Mouse (Mus musculus) midbrain, postnatal 0 days (tissue): Measurements from ENCODE around the gene Tbc1d16. TPM values are rescaled to one million over a fixed set of nuclear protein-coding genes. Genes with fewer than 3 reads are reported as not detected.

Experiments
- ATAC-seq: fragments of 200-750 bp; cut with Nextera tagmentation; 2 replicates; pipeline ENCODE4 v1.8.0; 2017; ENCODE audit warnings: moderate number of reproducible peaks, mild to moderate bottlenecking, moderate TSS enrichment, moderate library complexity; ENCODE audit not compliant: low FRiP score
- DNase-seq: peaks from one replicate; pipeline ENCODE4 v3.0.0-alpha.2; 2015; ENCODE audit warnings: low spot score
- H3K27ac ChIP-seq: fragments of 300-500 bp; sonication (generic); 2 replicates; pipeline ENCODE4 v1.5.1; 2014; ENCODE audit warnings: low read depth, mild to moderate bottlenecking, low read length, mixed read lengths
- H3K27me3 ChIP-seq: fragments of 300-500 bp; sonication (generic); 2 replicates; pipeline ENCODE4 v1.6.1; 2014; ENCODE audit warnings: low read length, control low read depth, mixed read lengths; ENCODE audit not compliant: insufficient read depth
- H3K36me3 ChIP-seq: fragments of 300-500 bp; sonication (generic); 2 replicates; pipeline ENCODE4 v1.6.1; 2014; ENCODE audit warnings: low read length, control low read depth, mixed read lengths; ENCODE audit not compliant: insufficient read depth
- H3K4me1 ChIP-seq: fragments of 300-500 bp; sonication (generic); 2 replicates; pipeline ENCODE4 v1.6.1; 2014; ENCODE audit warnings: mild to moderate bottlenecking, control low read depth, antibody characterized with exemption, low read length, mixed read lengths; ENCODE audit not compliant: insufficient read depth
- H3K4me2 ChIP-seq: fragments of 300-500 bp; sonication (generic); 2 replicates; pipeline ENCODE4 v1.6.1; 2014; ENCODE audit warnings: low read depth, mild to moderate bottlenecking, low read length, mixed read lengths; ENCODE audit not compliant: poor library complexity, severe bottlenecking
- H3K4me3 ChIP-seq: fragments of 300-500 bp; sonication (generic); 2 replicates; pipeline ENCODE4 v1.5.1; 2014; ENCODE audit warnings: low read depth, mild to moderate bottlenecking, low read length, moderate library complexity
- H3K9ac ChIP-seq: fragments of 300-500 bp; sonication (generic); replicated peaks from 2 replicates; pipeline ENCODE4 v1.6.1; 2014; ENCODE audit warnings: mild to moderate bottlenecking, low read length, moderate library complexity, mixed read lengths; ENCODE audit not compliant: poor library complexity, severe bottlenecking
- H3K9me3 ChIP-seq: fragments of 300-500 bp; sonication (generic); 2 replicates; pipeline ENCODE4 v1.6.1; 2016; ENCODE audit warnings: low read length, control low read depth
- CTCF ChIP-seq: IDR thresholded peaks from 2 replicates; pipeline ENCODE4 v1.5.1; 2016; ENCODE audit warnings: antibody characterized with exemption, mild to moderate bottlenecking
- WGBS: fragments of 180-500 bp; shearing (Covaris S2); extraction: QIAGEN DNeasy Blood & Tissue Kit; methylation state at CpG from one replicate; pipeline ENCODE4 v1.1.7; 2014; 5-methylcytosine and 5-hydroxymethylcytosine counted together
- polyA plus RNA-seq: library from polyadenylated mRNA; unstranded; fragments of >200 nt; fragmentation: Nextera tagmentation; extraction: Ambion mirVana; gene quantifications from 2 replicates; pipeline ENCODE4 v1.2.1, GENCODE M21; 2015
- total RNA-seq: library from RNA; depleted of rRNA; stranded (reverse); fragments of >200 nt; gene quantifications from 2 replicates; pipeline ENCODE4 v1.2.3, GENCODE M21; 2014

The Tbc1d16 gene
- total and polyA plus RNA-seq, 2 experiments from 2014 or later = 43.5 to 152 TPM

- Histone ChIP-seq H3K27me3 (no peaks in the 10 kb centered on the region), H3K4me2 (no peak overlapping the region), H3K4me3 (no peak overlapping the region), H3K9ac (no peak overlapping the region), H3K4me1 (no peaks in the 10 kb centered on the region), H3K27ac (no peak overlapping the region), H3K36me3 (no peaks in the 10 kb centered on the region), H3K9me3 (no peaks in the 10 kb centered on the region)
- TF ChIP-seq CTCF = no peak
- ATAC-seq (no peak), DNase-seq (no peak)
- 89% methylated on average over 7 of the region's 7 CpGs for WGBS
Measured at GRCm38 (mm10) chr11:119164375-119164774, 63.9 kb downstream of the Tbc1d16 start.

- DNase-seq (no peak), ATAC-seq (no peak)
- Histone ChIP-seq H3K9ac (no peak overlapping the region), H3K27me3 (no peaks in the 10 kb centered on the region), H3K4me1 (no peaks in the 10 kb centered on the region), H3K27ac (no peak overlapping the region), H3K4me3 (no peak overlapping the region), H3K4me2 (no peak overlapping the region), H3K9me3 (no peaks in the 10 kb centered on the region), H3K36me3 (no peaks in the 10 kb centered on the region)
- 89% methylated on average over 7 of the region's 7 CpGs for WGBS
- no peak for TF ChIP-seq CTCF
Measured at GRCm38 (mm10) chr11:119163734-119163992, 64.6 kb downstream of the Tbc1d16 start.

- Histone ChIP-seq H3K27ac (no peak overlapping the region), H3K9me3 (no peaks in the 10 kb centered on the region), H3K4me2 (no peak overlapping the region), H3K4me3 (no peak overlapping the region), H3K4me1 (no peaks in the 10 kb centered on the region), H3K36me3 (no peaks in the 10 kb centered on the region), H3K27me3 (no peaks in the 10 kb centered on the region), H3K9ac (no peak overlapping the region)
- no peak for TF ChIP-seq CTCF
- WGBS = 79% methylated on average over 22 of the region's 22 CpGs
- ATAC-seq = no peak
- DNase-seq = no peak
Measured at GRCm38 (mm10) chr11:119162959-119163733, 65.2 kb downstream of the Tbc1d16 start.

DNA sequence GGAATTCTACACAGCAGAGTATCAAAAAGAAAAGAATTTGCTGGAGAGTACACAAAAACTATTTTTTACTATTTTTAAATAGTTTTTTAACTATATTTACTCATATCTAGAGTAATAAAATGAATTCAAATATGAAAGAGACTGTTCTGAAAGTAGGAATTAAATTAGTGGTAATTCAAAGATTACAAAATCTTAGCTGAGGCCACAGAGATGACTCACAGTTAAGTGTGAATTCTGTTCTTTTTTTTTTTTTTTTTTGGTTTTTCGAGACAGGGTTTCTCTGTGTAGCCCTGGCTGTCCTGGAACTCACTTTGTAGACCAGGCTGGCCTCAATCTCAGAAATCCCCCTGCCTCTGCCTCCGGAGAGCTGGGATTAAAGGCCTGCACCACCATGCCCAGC, 66.6 kb downstream of the Tbc1d16 start:
- no peaks in the 10 kb centered on the region for H3K9me3 ChIP-seq
- 89% methylated on average over 2 of the region's 2 CpGs for WGBS
- no peak overlapping the region for H3K4me2 ChIP-seq
- no peak overlapping the region for H3K4me3 ChIP-seq
- DNase-seq (no peak), ATAC-seq (no peak)
- H3K27ac ChIP-seq = no peak overlapping the region
- no peaks in the 10 kb centered on the region for H3K27me3 ChIP-seq
- no peaks in the 10 kb centered on the region for H3K36me3 ChIP-seq
- H3K4me1 ChIP-seq = peaks cover 9% of the 10 kb centered on the region; the same call in 1 of the 2 replicates
- no peak overlapping the region for H3K9ac ChIP-seq
- no peak for TF ChIP-seq CTCF

GRCm38 (mm10) chr11:119160050-119160449, 68.2 kb downstream of the Tbc1d16 start:
- H3K9me3 ChIP-seq = no peaks in the 10 kb centered on the region
- H3K27ac ChIP-seq = no peak overlapping the region
- no peak for TF ChIP-seq CTCF
- 0 out of 2 replicates have a peak, but pooled peaks cover 5% of the 10 kb centered on the region for H3K36me3 ChIP-seq
- no peak overlapping the region for H3K9ac ChIP-seq
- no peak overlapping the region for H3K4me3 ChIP-seq
- no peaks in the 10 kb centered on the region for H3K27me3 ChIP-seq
- H3K4me1 ChIP-seq = peaks cover 12% of the 10 kb centered on the region; the same call in 1 of the 2 replicates
- H3K4me2 ChIP-seq = no peak overlapping the region
- WGBS = 91% methylated on average over 5 of the region's 5 CpGs
- DNase-seq (no peak), ATAC-seq (no peak)

DNA sequence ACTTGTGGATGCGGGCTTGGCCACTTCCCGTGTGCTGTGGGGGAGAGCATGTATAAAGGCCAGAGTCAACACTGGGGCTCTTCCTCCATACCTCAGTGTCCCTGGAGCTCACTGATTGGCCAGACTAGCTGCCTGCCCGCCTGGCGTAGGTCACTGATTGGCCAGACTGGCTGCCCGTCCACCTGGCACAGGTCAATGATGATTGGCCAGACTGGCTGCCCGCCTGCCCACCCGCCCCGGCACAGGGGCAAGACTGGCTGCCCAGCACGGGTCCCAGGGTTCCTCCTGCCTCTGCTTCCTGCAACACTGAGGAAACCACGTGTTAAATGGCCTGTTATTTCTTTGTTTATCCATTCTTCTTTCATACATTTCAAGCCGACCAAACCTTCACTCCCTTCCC, 68.8 kb downstream of the Tbc1d16 start:
- DNase-seq (no peak), ATAC-seq (no peak)
- H3K27me3 ChIP-seq = no peaks in the 10 kb centered on the region
- WGBS = 51% methylated on average over 11 of the region's 11 CpGs
- H3K9ac ChIP-seq = no peak overlapping the region
- no peaks in the 10 kb centered on the region for H3K9me3 ChIP-seq
- H3K4me1 ChIP-seq = peaks cover 12% of the 10 kb centered on the region; the same call in 1 of the 2 replicates
- H3K27ac ChIP-seq = no peak overlapping the region
- 0 out of 2 replicates have a peak, but pooled peaks cover 10% of the 10 kb centered on the region for H3K36me3 ChIP-seq
- H3K4me2 ChIP-seq = no peak overlapping the region
- H3K4me3 ChIP-seq = no peak overlapping the region
- TF ChIP-seq CTCF = no peak
